Mouse (Mus musculus) small intestine, adult 2 months (tissue): ENCODE measurements around the gene Sbk1. TPM values are rescaled to one million over a fixed set of nuclear protein-coding genes. Genes with fewer than 3 reads are reported as not detected.

Source experiments
- H3K27ac ChIP-seq: fragments of 200-500 bp; 2 replicates; pipeline ENCODE4 v1.5.1; 2012; ENCODE audit warnings: low read depth, low read length, control low read depth, inconsistent platforms; ENCODE audit not compliant: insufficient read depth
- H3K27me3 ChIP-seq: fragments of 200-500 bp; 2 replicates; pipeline ENCODE4 v1.6.1; 2012; ENCODE audit warnings: mild to moderate bottlenecking, moderate library complexity, low read length, inconsistent platforms; ENCODE audit not compliant: control insufficient read depth, insufficient read depth
- H3K36me3 ChIP-seq: fragments of 200-500 bp; 2 replicates; pipeline ENCODE4 v1.6.1; 2012; ENCODE audit warnings: mild to moderate bottlenecking, low read length, control low read depth, inconsistent platforms; ENCODE audit not compliant: control insufficient read depth, insufficient read depth
- H3K4me1 ChIP-seq: fragments of 200-500 bp; 2 replicates; pipeline ENCODE4 v1.6.1; 2012; ENCODE audit warnings: low read length, inconsistent platforms, mixed read lengths; ENCODE audit not compliant: control insufficient read depth, insufficient read depth, insufficient read length
- H3K4me3 ChIP-seq: fragments of 200-500 bp; 2 replicates; pipeline ENCODE4 v1.5.1; 2012; ENCODE audit warnings: low read depth, mild to moderate bottlenecking, control low read depth, inconsistent platforms, low read length, moderate library complexity
- CTCF ChIP-seq: fragments of 200-500 bp; IDR thresholded peaks from 2 replicates; pipeline ENCODE4 v1.5.1; 2012; ENCODE audit warnings: low read depth, mild to moderate bottlenecking, control low read depth, inconsistent platforms, low read length, moderate library complexity, mixed read lengths; ENCODE audit not compliant: insufficient replicate concordance, insufficient read length; ENCODE audit errors: extremely low read depth
- POLR2A ChIP-seq: fragments of 200-500 bp; IDR thresholded peaks from 2 replicates; pipeline ENCODE4 v1.6.1; 2012; ENCODE audit warnings: low read depth, mild to moderate bottlenecking, control low read depth, inconsistent platforms, low read length, moderate library complexity
- WGBS: fragments of 180-500 bp; shearing (Covaris S2); methylation state at CpG from one replicate; pipeline ENCODE4 v1.1.7; 2018; 5-methylcytosine and 5-hydroxymethylcytosine counted together
- polyA plus RNA-seq: library from polyadenylated mRNA; depleted of rRNA; stranded (reverse); fragments of >200 nt; gene quantifications from 2 replicates; pipeline ENCODE4 v1.2.3, GENCODE M21; 2012

Gene Sbk1
- polyA plus RNA-seq, 1 experiment: 29.6 TPM

GRCm38 (mm10) chr7:126236083-126236793 lies 36.2 kb upstream of the Sbk1 start:
- Histone ChIP-seq H3K27me3 (no peaks in the 10 kb centered on the region), H3K27ac (peak overlapping the region; percentile 47), H3K36me3 (no peaks in the 10 kb centered on the region), H3K4me1 (no peaks in the 10 kb centered on the region; the same call in 1 of the 2 replicates), H3K4me3 (no peak overlapping the region)
- 56% methylated on average over 11 of the region's 11 CpGs for WGBS
- no peak for TF ChIP-seq CTCF

- H3K27ac ChIP-seq: no peak overlapping the region
- H3K4me1 ChIP-seq: no peaks in the 10 kb centered on the region; the same call in 1 of the 2 replicates
- no peak overlapping the region for H3K4me3 ChIP-seq
- H3K27me3 ChIP-seq: no peaks in the 10 kb centered on the region
- 55% methylated on average over 5 of the region's 5 CpGs for WGBS
- no peak for TF ChIP-seq CTCF
- TF ChIP-seq POLR2A: no peak
- H3K36me3 ChIP-seq: no peaks in the 10 kb centered on the region
These were observed 35.6 kb upstream of the Sbk1 start for GRCm38 (mm10) chr7:126236794-126237192.

- Histone ChIP-seq H3K4me1 (no peaks in the 10 kb centered on the region; the same call in 1 of the 2 replicates), H3K27ac (no peak overlapping the region), H3K27me3 (no peaks in the 10 kb centered on the region), H3K4me3 (no peak overlapping the region), H3K36me3 (no peaks in the 10 kb centered on the region)
- 58% methylated on average over 14 of the region's 14 CpGs for WGBS
- TF ChIP-seq POLR2A: no peak
- no peak for TF ChIP-seq CTCF
These were observed 31.5 kb upstream of the Sbk1 start for GRCm38 (mm10) chr7:126240814-126241360.

- H3K36me3 ChIP-seq: no peaks in the 10 kb centered on the region
- WGBS: 57% methylated on average over 6 of the region's 6 CpGs
- no peak overlapping the region for H3K4me3 ChIP-seq
- H3K27me3 ChIP-seq: peaks cover 12% of the 10 kb centered on the region; the same call in 1 of the 2 replicates
- no peaks in the 10 kb centered on the region for H3K4me1 ChIP-seq
- no peak overlapping the region for H3K27ac ChIP-seq
- TF ChIP-seq CTCF (no peak), POLR2A (no peak)
These were observed 28.2 kb upstream of the Sbk1 start for GRCm38 (mm10) chr7:126244168-126244750.

GRCm38 (mm10) chr7:126248088-126248487 lies 24.3 kb upstream of the Sbk1 start:
- TF ChIP-seq CTCF: no peak
- no peak for TF ChIP-seq POLR2A
- Histone ChIP-seq H3K4me3 (no peak overlapping the region), H3K27ac (no peak overlapping the region), H3K27me3 (peaks cover 12% of the 10 kb centered on the region; the same call in 1 of the 2 replicates), H3K4me1 (no peaks in the 10 kb centered on the region), H3K36me3 (no peaks in the 10 kb centered on the region)
- WGBS: 11% methylated on average over 6 of the region's 6 CpGs

GRCm38 (mm10) chr7:126248641-126249141 lies 23.7 kb upstream of the Sbk1 start:
- Histone ChIP-seq H3K36me3 (no peaks in the 10 kb centered on the region), H3K27me3 (peaks cover 12% of the 10 kb centered on the region; the same call in 1 of the 2 replicates), H3K27ac (no peak overlapping the region), H3K4me3 (no peak overlapping the region), H3K4me1 (no peaks in the 10 kb centered on the region)
- 50% methylated on average over 17 of the region's 17 CpGs for WGBS
- TF ChIP-seq POLR2A (no peak), CTCF (no peak)

GRCm38 (mm10) chr7:126249146-126249545 lies 23.3 kb upstream of the Sbk1 start:
- no peaks in the 10 kb centered on the region for H3K4me1 ChIP-seq
- no peak overlapping the region for H3K27ac ChIP-seq
- TF ChIP-seq POLR2A: no peak
- no peak for TF ChIP-seq CTCF
- H3K4me3 ChIP-seq: no peak overlapping the region
- H3K27me3 ChIP-seq: peaks cover 12% of the 10 kb centered on the region; the same call in 1 of the 2 replicates
- H3K36me3 ChIP-seq: no peaks in the 10 kb centered on the region
- WGBS: 77% methylated on average over 5 of the region's 5 CpGs
